Mouse (Mus musculus): ENCODE measurements around the gene Slc34a3. TPM values are rescaled to one million over a fixed set of nuclear protein-coding genes. Genes with fewer than 3 reads are reported as not detected.

Slc34a3 gene
- total and polyA plus RNA-seq, 3 experiments, result not detected

DNA sequence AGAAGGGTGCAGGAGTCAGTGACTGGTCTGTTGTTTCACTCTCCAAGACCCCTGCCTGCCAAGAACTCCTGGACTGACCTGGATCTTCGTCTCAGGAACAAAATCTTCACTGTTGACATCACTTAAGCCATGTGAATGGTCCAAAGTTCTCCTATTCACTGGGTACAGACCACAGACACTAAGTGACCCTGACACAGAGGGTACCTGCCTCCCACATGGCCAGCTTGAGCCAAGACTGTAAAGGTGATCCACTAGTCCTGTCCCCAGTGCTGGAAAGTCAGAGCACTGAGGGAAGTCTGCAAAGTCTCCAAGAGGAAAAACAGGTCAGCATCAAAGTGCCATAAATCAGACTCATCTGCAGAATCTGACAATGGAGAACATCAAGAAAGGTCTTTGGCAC lies 26.6 kb downstream of the Slc34a3 start:
- Histone ChIP-seq H3K4me3 (replicated peaks in 1 of 3; ENCODE audit: low read depth in 2 of 3, low read length in 2 of 3, poor library complexity in 1 of 3) (no peak overlapping the region), H3K9me3 (replicated peaks; ENCODE audit: low read length) (no peaks in the 10 kb centered on the region), H3K27me3 (replicated peaks) (no peaks in the 10 kb centered on the region), H3K36me3 (replicated peaks in 1 of 2; ENCODE audit: control insufficient read depth in 1 of 2, insufficient read depth in 1 of 2, low read length in 1 of 2) (peaks cover 57 to 71% of the 10 kb centered on the region in 2 experiments), H3K4me2 (ENCODE audit: insufficient read depth, low read depth, poor library complexity, severe bottlenecking) (no peak overlapping the region), H3K4me1 (ENCODE audit: control insufficient read depth in 1 of 2, insufficient read depth in 2 of 2) (peaks cover 7 to 29% of the 10 kb centered on the region in 2 experiments), H3K9ac (ENCODE audit: insufficient read depth, low read depth) (no peak overlapping the region), H3K79me2 (replicated peaks; ENCODE audit: control insufficient read depth, extremely low read depth, insufficient read depth, poor library complexity, severe bottlenecking) (peaks cover 23% of the 10 kb centered on the region), H3K27ac (ENCODE audit: insufficient read depth, low read depth) (no peak overlapping the region)
- TF ChIP-seq POLR2AphosphoS2 (IDR thresholded peaks at IDR 0.05; ENCODE audit: low read depth, low read length), result no peak
- TF ChIP-seq ZNF384 (IDR thresholded peaks at IDR 0.05; ENCODE audit: low read depth, low read length), result no peak
- no peak for TF ChIP-seq JUND (conservative IDR thresholded peaks at IDR 0.05; ENCODE audit: low read depth, low read length)
- no peak for TF ChIP-seq HCFC1 (IDR thresholded peaks at IDR 0.05; ENCODE audit: low read depth, low read length)
- TF ChIP-seq MEF2A (IDR thresholded peaks at IDR 0.05; ENCODE audit: borderline replicate concordance, low read depth, low read length), result no peak
- TF ChIP-seq CHD1 (IDR thresholded peaks at IDR 0.05; ENCODE audit: low read depth, low read length), result no peak
- no peak for TF ChIP-seq NRF1 (IDR thresholded peaks at IDR 0.05; ENCODE audit: low read depth, low read length)
- TF ChIP-seq MXI1 (IDR thresholded peaks at IDR 0.05; ENCODE audit: low read depth, low read length), result no peak
- TF ChIP-seq USF1 (IDR thresholded peaks at IDR 0.05; ENCODE audit: low read depth, low read length), result no peak
- no peak for TF ChIP-seq MAFK (IDR thresholded peaks at IDR 0.05; ENCODE audit: insufficient replicate concordance, low read length)
- TF ChIP-seq CTCF (conservative IDR thresholded peaks at IDR 0.05 in 1 of 2, IDR thresholded peaks at IDR 0.05 in 1 of 2; ENCODE audit: low read depth in 2 of 2, low read length in 2 of 2), result no peak
- TF ChIP-seq ZMIZ1 (IDR thresholded peaks at IDR 0.05; ENCODE audit: low read depth, low read length), result no peak
- TF ChIP-seq NELFE (IDR thresholded peaks at IDR 0.05; ENCODE audit: low read depth, low read length), result no peak
- no peak for TF ChIP-seq CHD2 (IDR thresholded peaks at IDR 0.05; ENCODE audit: low read length)
- dilution Hi-C loops (cut with MboI; ENCODE audit: extremely low pct_ligation_motif_present, extremely low pct_unique_long_range_greater_than_20kb, low sequenced_read_pairs) (no loop called here), in situ Hi-C loops (cut with MboI; ENCODE audit: low pct_ligation_motif_present, low pct_unique_long_range_greater_than_20kb, low sequenced_read_pairs) (loop anchor here (5.0 kb wide), 1 partner anchor 45 kb away; no protein-coding TSS in a partner anchor)
- no peak for DNase-seq (ENCODE audit: extremely low read depth)

DNA sequence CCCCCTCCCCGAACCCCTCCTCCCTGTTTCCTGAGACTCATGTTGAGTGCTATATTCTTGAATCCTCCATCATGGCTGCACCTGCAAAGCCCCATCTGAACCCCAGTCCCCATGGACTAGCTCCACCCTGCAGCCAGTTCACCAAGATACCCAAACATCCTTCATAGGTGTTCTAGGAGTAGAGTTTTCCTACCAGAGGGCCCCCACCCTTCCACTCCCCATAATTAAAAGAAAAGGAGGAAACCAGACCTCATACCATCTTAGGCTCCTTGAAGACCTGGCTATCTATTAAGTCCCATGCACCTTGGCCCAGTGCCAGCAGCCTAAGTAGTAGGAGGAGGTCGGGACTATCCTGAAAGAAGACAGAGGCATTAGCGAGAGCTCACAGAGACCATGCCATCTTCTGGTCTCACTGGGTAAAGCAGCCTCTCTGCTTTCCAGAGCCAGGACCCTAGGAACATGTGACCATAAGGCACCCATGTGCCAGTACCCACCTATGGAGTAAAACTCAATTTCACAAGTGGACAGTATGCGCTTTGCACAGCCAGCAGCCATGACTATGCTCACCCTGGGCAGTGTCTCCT lies 30.4 kb downstream of the Slc34a3 start:
- TF ChIP-seq UBTF (IDR thresholded peaks at IDR 0.05; ENCODE audit: low read depth, low read length), result no peak
- TF ChIP-seq SMC3 (IDR thresholded peaks at IDR 0.05; ENCODE audit: low read depth, low read length), result peak; percentile 45
- no peak for TF ChIP-seq IRF4 (IDR thresholded peaks at IDR 0.05; ENCODE audit: low read depth, low read length)
- no peak for TF ChIP-seq BHLHE40 (IDR thresholded peaks at IDR 0.05; ENCODE audit: low read depth, low read length)
- no peak for TF ChIP-seq ZKSCAN1 (IDR thresholded peaks at IDR 0.05; ENCODE audit: borderline replicate concordance, low read depth, low read length)
- TF ChIP-seq CHD2 (IDR thresholded peaks at IDR 0.05; ENCODE audit: low read length), result no peak
- TF ChIP-seq CTCF (conservative IDR thresholded peaks at IDR 0.05 in 1 of 2, IDR thresholded peaks at IDR 0.05 in 1 of 2; ENCODE audit: low read depth in 2 of 2, low read length in 2 of 2), result peak in 1 of 2 experiments; percentile 43; a peak in 2 of 4 replicates
- TF ChIP-seq MAFK (IDR thresholded peaks at IDR 0.05; ENCODE audit: insufficient replicate concordance, low read length), result no peak
- TF ChIP-seq TCF12 (IDR thresholded peaks at IDR 0.05; ENCODE audit: low read depth, low read length), result no peak
- TF ChIP-seq PAX5 (IDR thresholded peaks at IDR 0.05; ENCODE audit: low read length), result no peak
- no peak for TF ChIP-seq ELF1 (IDR thresholded peaks at IDR 0.05; ENCODE audit: low read depth, low read length)
- TF ChIP-seq TBP (conservative IDR thresholded peaks at IDR 0.05; ENCODE audit: low read depth, low read length), result no peak
- TF ChIP-seq ZNF384 (IDR thresholded peaks at IDR 0.05; ENCODE audit: low read depth, low read length), result no peak
- no peak for TF ChIP-seq POLR2A (IDR thresholded peaks at IDR 0.05; ENCODE audit: low read depth, low read length)
- no peak for TF ChIP-seq ZMIZ1 (IDR thresholded peaks at IDR 0.05; ENCODE audit: low read depth, low read length)
- TF ChIP-seq MYC (IDR thresholded peaks at IDR 0.05; ENCODE audit: low read depth, low read length), result no peak
- TF ChIP-seq MEF2A (IDR thresholded peaks at IDR 0.05; ENCODE audit: borderline replicate concordance, low read depth, low read length), result no peak
- TF ChIP-seq E2F4 (IDR thresholded peaks at IDR 0.05; ENCODE audit: insufficient replicate concordance, low read depth, low read length), result no peak
- no peak for TF ChIP-seq SIN3A (IDR thresholded peaks at IDR 0.05; ENCODE audit: low read length)
- peak; percentile 18 for TF ChIP-seq RAD21 (IDR thresholded peaks at IDR 0.05; ENCODE audit: low read depth, low read length)
- no peak for TF ChIP-seq MAZ (IDR thresholded peaks at IDR 0.05; ENCODE audit: low read depth, low read length)
- TF ChIP-seq NELFE (IDR thresholded peaks at IDR 0.05; ENCODE audit: low read depth, low read length), result no peak
- Histone ChIP-seq H3K27me3 (replicated peaks) (no peaks in the 10 kb centered on the region), H3K27ac (ENCODE audit: insufficient read depth, low read depth) (no peak overlapping the region), H3K4me1 (ENCODE audit: control insufficient read depth in 1 of 2, insufficient read depth in 2 of 2) (peaks cover 2 to 6% of the 10 kb centered on the region in 2 experiments; a peak in 2 of 4 replicates), H3K79me2 (replicated peaks; ENCODE audit: control insufficient read depth, extremely low read depth, insufficient read depth, poor library complexity, severe bottlenecking) (peaks cover 5% of the 10 kb centered on the region; the same call in 1 of the 2 replicates), H3K4me2 (ENCODE audit: insufficient read depth, low read depth, poor library complexity, severe bottlenecking) (no peak overlapping the region), H3K4me3 (replicated peaks in 1 of 3; ENCODE audit: low read depth in 2 of 3, low read length in 2 of 3, poor library complexity in 1 of 3) (no peak overlapping the region), H3K36me3 (replicated peaks in 1 of 2; ENCODE audit: control insufficient read depth in 1 of 2, insufficient read depth in 1 of 2, low read length in 1 of 2) (peaks cover 84 to 95% of the 10 kb centered on the region in 2 experiments), H3K9me3 (replicated peaks; ENCODE audit: low read length) (no peaks in the 10 kb centered on the region), H3K9ac (ENCODE audit: insufficient read depth, low read depth) (no peak overlapping the region)
- no peak for DNase-seq (ENCODE audit: extremely low read depth)
- in situ Hi-C loops (cut with MboI; ENCODE audit: low pct_ligation_motif_present, low pct_unique_long_range_greater_than_20kb, low sequenced_read_pairs) (no loop called here), dilution Hi-C loops (cut with MboI; ENCODE audit: extremely low pct_ligation_motif_present, extremely low pct_unique_long_range_greater_than_20kb, low sequenced_read_pairs) (no loop called here)

Measured in CH12.LX (cell line).